Mouse (Mus musculus) cortical plate, adult 2 months (tissue): ENCODE data around the gene Tmem237. TPM values are rescaled to one million over a fixed set of nuclear protein-coding genes. Genes with fewer than 3 reads are reported as not detected.
A peak's percentile ranks its signal among the peaks of the same experiment; 100 is the strongest.

Source experiments
- H3K27ac ChIP-seq: fragments of 200-500 bp; 2 replicates; pipeline ENCODE4 v1.5.1; 2012; ENCODE audit warnings: low read length, control low read depth, inconsistent platforms; ENCODE audit not compliant: insufficient read depth
- H3K4me1 ChIP-seq: fragments of 200-500 bp; 2 replicates; pipeline ENCODE4 v1.6.1; 2011; ENCODE audit warnings: low read length; ENCODE audit not compliant: control insufficient read depth, insufficient read depth
- H3K4me3 ChIP-seq: fragments of 200-500 bp; 2 replicates; pipeline ENCODE4 v1.5.1; 2011; ENCODE audit warnings: mild to moderate bottlenecking, low read length, control low read depth; ENCODE audit not compliant: insufficient read depth
- CTCF ChIP-seq: fragments of 200-500 bp; IDR thresholded peaks from 2 replicates; pipeline ENCODE4 v1.5.1; 2011; ENCODE audit warnings: mild to moderate bottlenecking, control low read depth, low read length; ENCODE audit not compliant: insufficient read depth; ENCODE audit errors: extremely low read depth
- POLR2A ChIP-seq: fragments of 200-500 bp; IDR thresholded peaks from 2 replicates; pipeline ENCODE4 v1.6.1; 2011; ENCODE audit warnings: mild to moderate bottlenecking, low read length, control low read depth; ENCODE audit not compliant: insufficient read depth; ENCODE audit errors: extremely low read depth
- polyA plus RNA-seq: library from polyadenylated mRNA; depleted of rRNA; stranded (reverse); fragments of >200 nt; gene quantifications from 2 replicates; pipeline ENCODE4 v1.2.3, GENCODE M21; 2012; rRNA removed

Tmem237 gene
- polyA plus RNA-seq, 1 experiment = 33.3 TPM

- Histone ChIP-seq H3K4me3 (no peak overlapping the region), H3K4me1 (no peaks in the 10 kb centered on the region), H3K27ac (no peak overlapping the region)
- TF ChIP-seq CTCF (no peak), POLR2A (no peak)
Observed at GRCm38 (mm10) chr1:59110524-59110923, 9.7 kb downstream of the Tmem237 start.

DNA sequence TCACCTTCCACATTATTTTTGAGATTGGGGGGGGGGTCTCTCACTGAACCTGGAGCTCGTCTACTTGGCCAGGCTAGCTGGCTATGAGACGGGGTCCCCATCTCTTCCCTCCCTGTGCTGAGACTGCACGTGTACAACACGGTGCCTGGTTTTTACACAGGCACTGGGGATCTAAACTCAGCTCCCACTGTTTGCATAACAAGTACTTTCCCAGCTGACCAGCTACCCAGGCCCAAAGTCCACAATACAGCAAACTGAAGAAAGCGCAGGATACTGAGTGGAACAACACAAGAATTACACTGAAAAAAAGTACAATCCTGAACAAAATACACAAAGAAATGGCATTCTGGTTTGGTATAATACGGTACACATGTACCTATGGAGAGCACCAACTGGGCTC is 18.1 kb downstream of the Tmem237 start:
- Histone ChIP-seq H3K4me3 (no peak overlapping the region), H3K4me1 (no peaks in the 10 kb centered on the region), H3K27ac (no peak overlapping the region)
- no peak for TF ChIP-seq POLR2A
- no peak for TF ChIP-seq CTCF

GRCm38 (mm10) chr1:59101020-59101419 is 19.2 kb downstream of the Tmem237 start:
- Histone ChIP-seq H3K4me3 (no peak overlapping the region), H3K27ac (no peak overlapping the region), H3K4me1 (no peaks in the 10 kb centered on the region)
- no peak for TF ChIP-seq POLR2A
- TF ChIP-seq CTCF = no peak

DNA sequence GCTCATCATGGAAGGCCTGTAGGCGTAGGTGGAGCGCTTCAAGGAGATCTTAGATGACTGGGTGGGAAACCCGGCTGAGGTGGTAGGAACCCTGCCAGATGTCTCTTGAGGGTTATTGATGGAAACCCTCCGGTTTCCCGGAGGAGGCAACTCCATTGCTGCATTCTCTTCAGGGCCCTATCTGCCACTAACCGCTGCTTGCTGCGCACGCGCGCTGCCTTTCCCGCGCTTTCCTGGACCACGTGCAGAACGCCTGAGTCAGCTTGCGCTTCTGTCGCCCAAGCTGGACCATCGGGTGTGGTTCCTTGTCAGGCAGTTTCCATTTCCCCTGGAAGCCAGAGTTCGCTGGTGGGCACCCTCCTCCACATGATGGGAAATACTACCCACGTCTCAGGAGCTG is 25.5 kb downstream of the Tmem237 start, which contains the start of gene C2cd6:
Gene C2cd6, minus strand, starts transcription at position 196 of the 400 bp plus-strand sequence.
- TF ChIP-seq CTCF (no peak), POLR2A (no peak)
- no peak within 1 kb of the TSS for H3K27ac ChIP-seq
- H3K4me1 ChIP-seq = no peaks in the 10 kb centered on the region
- no peak within 1 kb of the TSS for H3K4me3 ChIP-seq

- H3K4me3 ChIP-seq = no peak overlapping the region
- H3K4me1 ChIP-seq = no peaks in the 10 kb centered on the region
- TF ChIP-seq CTCF (no peak), POLR2A (no peak)
- H3K27ac ChIP-seq = no peak overlapping the region
Observed at GRCm38 (mm10) chr1:59070867-59071266, 49.3 kb downstream of the Tmem237 start.

GRCm38 (mm10) chr1:59067976-59068375 is 52.2 kb downstream of the Tmem237 start:
- TF ChIP-seq POLR2A (no peak), CTCF (peak; percentile 44; the same call in 1 of the 2 replicates)
- Histone ChIP-seq H3K4me1 (no peaks in the 10 kb centered on the region), H3K27ac (no peak overlapping the region), H3K4me3 (no peak overlapping the region)

- TF ChIP-seq CTCF (no peak), POLR2A (no peak)
- Histone ChIP-seq H3K4me3 (no peak overlapping the region), H3K4me1 (no peaks in the 10 kb centered on the region), H3K27ac (no peak overlapping the region)
Observed at GRCm38 (mm10) chr1:59063697-59064096, 56.5 kb downstream of the Tmem237 start.

DNA sequence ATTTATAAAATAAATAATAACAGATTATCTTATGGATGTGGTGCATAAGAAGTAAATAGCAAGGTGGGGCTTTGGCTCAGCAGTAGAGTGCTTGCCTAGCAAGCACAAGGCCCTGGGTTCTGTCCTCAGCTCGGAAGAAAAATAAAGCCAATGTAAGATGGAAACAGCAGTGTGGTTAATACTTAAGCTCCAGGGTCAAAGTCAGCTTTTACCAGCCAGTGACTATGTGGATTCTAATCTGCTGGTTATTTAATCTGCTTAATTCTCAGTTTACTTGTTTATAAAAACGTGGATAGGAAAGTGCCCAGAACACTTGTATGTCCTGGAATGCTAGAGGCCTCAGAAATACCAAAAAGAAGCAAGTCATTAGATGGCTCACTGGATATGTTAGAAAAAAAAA is 63.3 kb downstream of the Tmem237 start:
- H3K27ac ChIP-seq = no peak overlapping the region
- H3K4me1 ChIP-seq = no peaks in the 10 kb centered on the region
- no peak overlapping the region for H3K4me3 ChIP-seq
- TF ChIP-seq CTCF = no peak
- no peak for TF ChIP-seq POLR2A

DNA sequence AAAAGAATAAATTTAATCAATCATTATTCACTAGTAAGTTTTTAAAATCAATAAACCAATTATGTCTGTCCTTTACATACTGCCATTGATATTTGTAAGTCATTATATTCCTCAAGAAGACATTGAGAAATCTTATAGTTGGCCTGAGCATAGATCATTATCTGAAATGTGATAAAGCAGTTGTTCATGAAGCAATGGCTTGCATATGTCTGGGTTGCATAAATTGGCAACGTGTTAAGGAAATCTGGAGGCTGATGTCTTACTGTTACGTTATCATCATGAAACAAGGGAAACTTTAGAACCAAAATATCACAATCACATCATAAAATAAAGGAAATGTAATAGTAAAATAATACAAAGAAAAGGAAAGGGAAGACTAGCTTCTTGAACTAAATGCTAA is 68.9 kb downstream of the Tmem237 start:
- Histone ChIP-seq H3K4me3 (no peak overlapping the region), H3K4me1 (no peaks in the 10 kb centered on the region), H3K27ac (no peak overlapping the region)
- no peak for TF ChIP-seq CTCF
- TF ChIP-seq POLR2A = no peak

Other genes with a start within 250 kb of the Tmem237 start
- gene Trak2, start 147.0 kb downstream of the Tmem237 start, polyA plus RNA-seq = 73.1 and 81.2 TPM in 2 replicates
- 40.2 and 40.5 TPM in 2 replicates for gene Stradb, start 146.9 kb downstream of the Tmem237 start, polyA plus RNA-seq
- 0.04 TPM in 1 of 2 replicates, not detected in the other for gene C2cd6, start 25.5 kb downstream of the Tmem237 start, polyA plus RNA-seq
- 1.5 and 2.1 TPM in 2 replicates for gene Mpp4, start 43.0 kb upstream of the Tmem237 start, polyA plus RNA-seq
- gene Als2, start 116.8 kb upstream of the Tmem237 start, polyA plus RNA-seq = 14.4 and 15.0 TPM in 2 replicates
- 0.33 and 0.47 TPM in 2 replicates for gene Cdk15, start 136.5 kb upstream of the Tmem237 start, polyA plus RNA-seq